Mouse (Mus musculus): ENCODE data around the gene Fndc3b. TPM values are rescaled to one million over a fixed set of nuclear protein-coding genes. Genes with fewer than 3 reads are reported as not detected.

Gene Fndc3b
- polyA plus RNA-seq, 1 experiment from 2014 or later = 14.6 TPM

GRCm38 (mm10) chr3:27554325-27554724, 156.8 kb downstream of the Fndc3b start:
- H3K4me3 ChIP-seq = no peak overlapping the region
- no peak overlapping the region for H3K27ac ChIP-seq (replicated peaks)
- no peaks in the 10 kb centered on the region for H3K9me3 ChIP-seq
- ATAC-seq (ENCODE audit: low FRiP score, low read depth) = no peak
- no peak overlapping the region for H3K9ac ChIP-seq (replicated peaks)
- H3K27me3 ChIP-seq = no peaks in the 10 kb centered on the region
- H3K36me3 ChIP-seq = no peaks in the 10 kb centered on the region
- H3K4me1 ChIP-seq = no peaks in the 10 kb centered on the region
- H3K4me2 ChIP-seq (replicated peaks) = no peak overlapping the region
- WGBS = 87% methylated on average over 3 of the region's 3 CpGs

GRCm38 (mm10) chr3:27553781-27554180, 157.3 kb downstream of the Fndc3b start:
- Histone ChIP-seq H3K4me3 (no peak overlapping the region), H3K27me3 (no peaks in the 10 kb centered on the region), H3K4me2 (replicated peaks) (no peak overlapping the region), H3K9ac (replicated peaks) (no peak overlapping the region), H3K9me3 (no peaks in the 10 kb centered on the region), H3K4me1 (no peaks in the 10 kb centered on the region), H3K36me3 (no peaks in the 10 kb centered on the region), H3K27ac (replicated peaks) (no peak overlapping the region)
- ATAC-seq (ENCODE audit: low FRiP score, low read depth) = no peak
- 81% methylated on average over 3 of the region's 3 CpGs for WGBS

GRCm38 (mm10) chr3:27551005-27551404, 160.1 kb downstream of the Fndc3b start:
- Histone ChIP-seq H3K36me3 (no peaks in the 10 kb centered on the region), H3K27me3 (no peaks in the 10 kb centered on the region), H3K9ac (replicated peaks) (no peak overlapping the region), H3K4me3 (no peak overlapping the region), H3K9me3 (no peaks in the 10 kb centered on the region), H3K4me2 (replicated peaks) (no peak overlapping the region), H3K4me1 (no peaks in the 10 kb centered on the region), H3K27ac (replicated peaks) (no peak overlapping the region)
- 94% methylated on average over 3 of the region's 3 CpGs for WGBS
- no peak for ATAC-seq (ENCODE audit: low FRiP score, low read depth)

- 84% methylated on average over 1 of the region's 1 CpGs for WGBS
- Histone ChIP-seq H3K4me1 (no peaks in the 10 kb centered on the region), H3K4me3 (no peak overlapping the region), H3K36me3 (no peaks in the 10 kb centered on the region), H3K9ac (replicated peaks) (no peak overlapping the region), H3K27ac (replicated peaks) (no peak overlapping the region), H3K4me2 (replicated peaks) (no peak overlapping the region), H3K27me3 (no peaks in the 10 kb centered on the region), H3K9me3 (no peaks in the 10 kb centered on the region)
- ATAC-seq (ENCODE audit: low FRiP score, low read depth) = no peak
These were observed 160.7 kb downstream of the Fndc3b start for GRCm38 (mm10) chr3:27550409-27550808.

- Histone ChIP-seq H3K4me2 (replicated peaks) (no peak overlapping the region), H3K4me1 (no peaks in the 10 kb centered on the region), H3K27ac (replicated peaks) (no peak overlapping the region), H3K27me3 (no peaks in the 10 kb centered on the region), H3K9ac (replicated peaks) (no peak overlapping the region), H3K9me3 (no peaks in the 10 kb centered on the region), H3K36me3 (no peaks in the 10 kb centered on the region), H3K4me3 (no peak overlapping the region)
- ATAC-seq (ENCODE audit: low FRiP score, low read depth) = no peak
- WGBS = 91% methylated on average over 3 of the region's 3 CpGs
These were observed 165.5 kb downstream of the Fndc3b start for GRCm38 (mm10) chr3:27545651-27546050.

GRCm38 (mm10) chr3:27544061-27544460, 167.0 kb downstream of the Fndc3b start:
- H3K9me3 ChIP-seq = no peaks in the 10 kb centered on the region
- no peaks in the 10 kb centered on the region for H3K36me3 ChIP-seq
- no peaks in the 10 kb centered on the region for H3K27me3 ChIP-seq
- H3K9ac ChIP-seq (replicated peaks) = no peak overlapping the region
- H3K4me2 ChIP-seq (replicated peaks) = no peak overlapping the region
- no peaks in the 10 kb centered on the region for H3K4me1 ChIP-seq
- H3K27ac ChIP-seq (replicated peaks) = no peak overlapping the region
- ATAC-seq (ENCODE audit: low FRiP score, low read depth) = no peak
- 95% methylated on average over 11 of the region's 11 CpGs for WGBS
- no peak overlapping the region for H3K4me3 ChIP-seq

GRCm38 (mm10) chr3:27541841-27542240, 169.3 kb downstream of the Fndc3b start:
- Histone ChIP-seq H3K36me3 (peaks cover 7% of the 10 kb centered on the region), H3K9me3 (no peaks in the 10 kb centered on the region), H3K27me3 (no peaks in the 10 kb centered on the region), H3K4me3 (no peak overlapping the region), H3K27ac (replicated peaks) (no peak overlapping the region), H3K9ac (replicated peaks) (no peak overlapping the region), H3K4me1 (no peaks in the 10 kb centered on the region), H3K4me2 (replicated peaks) (no peak overlapping the region)
- 94% methylated on average over 12 of the region's 12 CpGs for WGBS
- ATAC-seq (ENCODE audit: low FRiP score, low read depth) = no peak

- Histone ChIP-seq H3K4me1 (no peaks in the 10 kb centered on the region), H3K4me3 (no peak overlapping the region), H3K4me2 (replicated peaks) (no peak overlapping the region), H3K27me3 (no peaks in the 10 kb centered on the region), H3K36me3 (peaks cover 7% of the 10 kb centered on the region), H3K27ac (replicated peaks) (no peak overlapping the region), H3K9me3 (no peaks in the 10 kb centered on the region), H3K9ac (replicated peaks) (no peak overlapping the region)
- no peak for ATAC-seq (ENCODE audit: low FRiP score, low read depth)
- WGBS = 81% methylated on average over 3 of the region's 3 CpGs
These were observed 169.9 kb downstream of the Fndc3b start for GRCm38 (mm10) chr3:27541181-27541580.

GRCm38 (mm10) chr3:27534208-27534607, 176.9 kb downstream of the Fndc3b start:
- ATAC-seq (ENCODE audit: low FRiP score, low read depth) = no peak
- Histone ChIP-seq H3K9ac (replicated peaks) (no peak overlapping the region), H3K4me1 (no peaks in the 10 kb centered on the region), H3K4me2 (replicated peaks) (no peak overlapping the region), H3K27me3 (no peaks in the 10 kb centered on the region), H3K27ac (replicated peaks) (no peak overlapping the region), H3K36me3 (peaks cover 7% of the 10 kb centered on the region), H3K9me3 (no peaks in the 10 kb centered on the region), H3K4me3 (no peak overlapping the region)
- 73% methylated on average over 3 of the region's 3 CpGs for WGBS

- Histone ChIP-seq H3K9ac (replicated peaks) (no peak overlapping the region), H3K27ac (replicated peaks) (no peak overlapping the region), H3K4me3 (no peak overlapping the region), H3K36me3 (peaks cover 7% of the 10 kb centered on the region), H3K4me2 (replicated peaks) (no peak overlapping the region), H3K27me3 (no peaks in the 10 kb centered on the region), H3K9me3 (no peaks in the 10 kb centered on the region), H3K4me1 (no peaks in the 10 kb centered on the region)
- WGBS = 86% methylated on average over 4 of the region's 4 CpGs
- ATAC-seq (ENCODE audit: low FRiP score, low read depth) = no peak
These were observed 177.4 kb downstream of the Fndc3b start for GRCm38 (mm10) chr3:27533721-27534120.

GRCm38 (mm10) chr3:27531993-27532392, 179.1 kb downstream of the Fndc3b start:
- no peak for ATAC-seq (ENCODE audit: low FRiP score, low read depth)
- Histone ChIP-seq H3K27me3 (peaks cover 6% of the 10 kb centered on the region; the same call in 1 of the 2 replicates), H3K4me3 (no peak overlapping the region), H3K4me2 (replicated peaks) (no peak overlapping the region), H3K27ac (replicated peaks) (no peak overlapping the region), H3K9ac (replicated peaks) (no peak overlapping the region), H3K4me1 (no peaks in the 10 kb centered on the region), H3K9me3 (no peaks in the 10 kb centered on the region), H3K36me3 (no peaks in the 10 kb centered on the region)
- whole genome bisulfite sequencing = 42% methylated on average over 4 of the region's 4 CpGs

GRCm38 (mm10) chr3:27530370-27530769, 180.7 kb downstream of the Fndc3b start:
- H3K9me3 ChIP-seq = no peaks in the 10 kb centered on the region
- no peak overlapping the region for H3K4me2 ChIP-seq (replicated peaks)
- H3K4me3 ChIP-seq = no peak overlapping the region
- H3K36me3 ChIP-seq = no peaks in the 10 kb centered on the region
- no peaks in the 10 kb centered on the region for H3K4me1 ChIP-seq
- 71% methylated on average over 7 of the region's 7 CpGs for WGBS
- no peak overlapping the region for H3K9ac ChIP-seq (replicated peaks)
- H3K27ac ChIP-seq (replicated peaks) = no peak overlapping the region
- ATAC-seq (ENCODE audit: low FRiP score, low read depth) = no peak
- peaks cover 6% of the 10 kb centered on the region; the same call in 1 of the 2 replicates for H3K27me3 ChIP-seq

Data from midbrain, embryonic 12.5 days (tissue).